Mouse (Mus musculus) heart, embryonic 12.5 days (tissue): ENCODE results near the gene Tnr. TPM values are rescaled to one million over a fixed set of nuclear protein-coding genes. Genes with fewer than 3 reads are reported as not detected.

Experiments
- ATAC-seq: fragments of 200-750 bp; cut with Nextera tagmentation; 2 replicates; pipeline ENCODE4 v1.8.0; 2017; ENCODE audit warnings: moderate TSS enrichment, moderate library complexity; ENCODE audit not compliant: insufficient number of reproducible peaks, low FRiP score
- H3K27ac ChIP-seq: fragments of 300-500 bp; sonication (generic); 2 replicates; pipeline ENCODE4 v1.5.1; 2016; ENCODE audit warnings: mild to moderate bottlenecking, moderate library complexity; ENCODE audit not compliant: poor library complexity, severe bottlenecking
- H3K27me3 ChIP-seq: fragments of 300-500 bp; sonication (generic); replicated peaks from 2 replicates; pipeline ENCODE4 v1.6.1; 2016; ENCODE audit warnings: mild to moderate bottlenecking, moderate library complexity
- H3K36me3 ChIP-seq: fragments of 300-500 bp; sonication (generic); 2 replicates; pipeline ENCODE4 v1.6.1; 2016; ENCODE audit warnings: mild to moderate bottlenecking, moderate library complexity
- H3K4me1 ChIP-seq: fragments of 300-500 bp; sonication (generic); replicated peaks from 2 replicates; pipeline ENCODE4 v1.6.1; 2016; ENCODE audit warnings: mild to moderate bottlenecking
- H3K4me2 ChIP-seq: fragments of 300-500 bp; sonication (generic); 2 replicates; pipeline ENCODE4 v1.6.1; 2016; ENCODE audit warnings: mild to moderate bottlenecking, moderate library complexity
- H3K4me3 ChIP-seq: fragments of 300-500 bp; sonication (generic); 2 replicates; pipeline ENCODE4 v1.5.1; 2016; ENCODE audit warnings: mild to moderate bottlenecking
- H3K9ac ChIP-seq: fragments of 300-500 bp; sonication (generic); 2 replicates; pipeline ENCODE4 v1.6.1; 2016; ENCODE audit warnings: mild to moderate bottlenecking, moderate library complexity
- H3K9me3 ChIP-seq: fragments of 300-500 bp; sonication (generic); replicated peaks from 2 replicates; pipeline ENCODE4 v1.6.1; 2016; ENCODE audit warnings: mild to moderate bottlenecking, moderate library complexity
- WGBS: fragments of 180-500 bp; shearing (Covaris S2); methylation state at CpG from one replicate; pipeline ENCODE4 v1.1.7; 2016; 5-methylcytosine and 5-hydroxymethylcytosine counted together
- polyA plus RNA-seq: library from polyadenylated mRNA; unstranded; fragments of >200 nt; fragmentation: Nextera tagmentation; extraction: Ambion mirVana; gene quantifications from 2 replicates; pipeline ENCODE4 v1.2.1, GENCODE M21; 2016

The Tnr gene
- polyA plus RNA-seq, 1 experiment from 2014 or later = not detected

GRCm38 (mm10) chr1:159671181-159671580 is 147.6 kb downstream of the Tnr start:
- Histone ChIP-seq H3K9me3 (no peaks in the 10 kb centered on the region), H3K4me2 (peak overlapping the region; percentile 22; the same call in 1 of the 2 replicates), H3K27me3 (0 out of 2 replicates have a peak, but pooled peaks cover 4% of the 10 kb centered on the region), H3K4me1 (peaks cover 14% of the 10 kb centered on the region), H3K4me3 (no peak overlapping the region), H3K27ac (no peak overlapping the region), H3K36me3 (no peaks in the 10 kb centered on the region), H3K9ac (no peak overlapping the region)
- ATAC-seq = no peak
- WGBS = 90% methylated on average over 8 of the region's 8 CpGs

- Histone ChIP-seq H3K4me1 (peaks cover 14% of the 10 kb centered on the region), H3K9ac (no peak overlapping the region), H3K4me3 (no peak overlapping the region), H3K4me2 (no peak overlapping the region), H3K36me3 (no peaks in the 10 kb centered on the region), H3K9me3 (no peaks in the 10 kb centered on the region), H3K27ac (no peak overlapping the region), H3K27me3 (no peaks in the 10 kb centered on the region)
- WGBS = 63% methylated on average over 1 of the region's 1 CpGs
- ATAC-seq = no peak
Measured at GRCm38 (mm10) chr1:159674240-159674639, 150.7 kb downstream of the Tnr start.

GRCm38 (mm10) chr1:159675472-159675871 is 151.9 kb downstream of the Tnr start:
- WGBS = 52% methylated on average over 4 of the region's 4 CpGs
- no peaks in the 10 kb centered on the region for H3K27me3 ChIP-seq
- H3K4me2 ChIP-seq = no peak overlapping the region
- no peak overlapping the region for H3K4me3 ChIP-seq
- ATAC-seq = no peak
- no peaks in the 10 kb centered on the region for H3K9me3 ChIP-seq
- H3K27ac ChIP-seq = no peak overlapping the region
- no peaks in the 10 kb centered on the region for H3K36me3 ChIP-seq
- H3K9ac ChIP-seq = no peak overlapping the region
- H3K4me1 ChIP-seq = peaks cover 8% of the 10 kb centered on the region

- H3K4me2 ChIP-seq = no peak overlapping the region
- H3K27me3 ChIP-seq = no peaks in the 10 kb centered on the region
- H3K36me3 ChIP-seq = no peaks in the 10 kb centered on the region
- H3K4me1 ChIP-seq = no peaks in the 10 kb centered on the region
- no peak for ATAC-seq
- H3K9ac ChIP-seq = no peak overlapping the region
- WGBS = 67% methylated on average over 10 of the region's 10 CpGs
- no peak overlapping the region for H3K4me3 ChIP-seq
- H3K27ac ChIP-seq = no peak overlapping the region
- H3K9me3 ChIP-seq = no peaks in the 10 kb centered on the region
Measured at GRCm38 (mm10) chr1:159678221-159678935, 154.8 kb downstream of the Tnr start.

DNA sequence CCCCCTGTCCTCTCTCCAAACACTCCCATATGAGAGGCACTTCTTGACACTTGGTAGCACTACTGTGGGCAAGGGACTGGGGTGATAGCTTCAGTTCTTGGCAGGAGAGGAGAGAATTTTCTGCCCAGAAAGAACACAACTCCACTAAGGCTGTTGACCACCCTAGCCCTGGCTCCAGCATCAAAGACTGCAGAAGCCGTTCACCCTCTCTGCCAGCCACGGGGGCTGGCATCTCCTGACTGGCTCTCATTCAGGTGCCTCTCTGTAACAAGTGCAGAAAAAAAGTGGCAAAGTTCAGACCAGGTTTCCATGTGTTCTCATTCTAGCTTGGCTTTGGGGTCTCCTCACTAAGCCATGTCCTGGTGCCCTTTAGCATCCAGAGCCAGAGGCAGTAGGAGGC is 157.7 kb downstream of the Tnr start:
- ATAC-seq = no peak
- no peak overlapping the region for H3K4me3 ChIP-seq
- no peak overlapping the region for H3K9ac ChIP-seq
- H3K4me1 ChIP-seq = peaks cover 5% of the 10 kb centered on the region
- no peaks in the 10 kb centered on the region for H3K9me3 ChIP-seq
- WGBS = 76% methylated on average over 2 of the region's 2 CpGs
- H3K27ac ChIP-seq = no peak overlapping the region
- no peaks in the 10 kb centered on the region for H3K36me3 ChIP-seq
- no peak overlapping the region for H3K4me2 ChIP-seq
- no peaks in the 10 kb centered on the region for H3K27me3 ChIP-seq

- H3K27me3 ChIP-seq = no peaks in the 10 kb centered on the region
- 42% methylated on average over 9 of the region's 9 CpGs for WGBS
- peaks cover 12% of the 10 kb centered on the region for H3K4me1 ChIP-seq
- H3K27ac ChIP-seq = no peak overlapping the region
- no peaks in the 10 kb centered on the region for H3K9me3 ChIP-seq
- H3K4me2 ChIP-seq = no peak overlapping the region
- H3K4me3 ChIP-seq = no peak overlapping the region
- H3K9ac ChIP-seq = no peak overlapping the region
- no peaks in the 10 kb centered on the region for H3K36me3 ChIP-seq
- ATAC-seq = peak; percentile 53; the same call in 1 of the 2 replicates
Measured at GRCm38 (mm10) chr1:159686476-159687231, 163.1 kb downstream of the Tnr start.

GRCm38 (mm10) chr1:159696717-159697116 is 173.1 kb downstream of the Tnr start:
- H3K27ac ChIP-seq = no peak overlapping the region
- no peaks in the 10 kb centered on the region for H3K9me3 ChIP-seq
- no peaks in the 10 kb centered on the region for H3K36me3 ChIP-seq
- ATAC-seq = no peak
- no peak overlapping the region for H3K9ac ChIP-seq
- no peaks in the 10 kb centered on the region for H3K27me3 ChIP-seq
- no peak overlapping the region for H3K4me2 ChIP-seq
- H3K4me3 ChIP-seq = no peak overlapping the region
- H3K4me1 ChIP-seq = no peaks in the 10 kb centered on the region
- WGBS = 65% methylated on average over 4 of the region's 4 CpGs

GRCm38 (mm10) chr1:159702038-159702437 is 178.5 kb downstream of the Tnr start:
- 91% methylated on average over 8 of the region's 9 CpGs for WGBS
- ATAC-seq = no peak
- H3K9me3 ChIP-seq = no peaks in the 10 kb centered on the region
- H3K4me2 ChIP-seq = no peak overlapping the region
- no peaks in the 10 kb centered on the region for H3K27me3 ChIP-seq
- H3K27ac ChIP-seq = no peak overlapping the region
- H3K9ac ChIP-seq = no peak overlapping the region
- no peaks in the 10 kb centered on the region for H3K4me1 ChIP-seq
- H3K36me3 ChIP-seq = no peaks in the 10 kb centered on the region
- no peak overlapping the region for H3K4me3 ChIP-seq

GRCm38 (mm10) chr1:159704925-159705324 is 181.4 kb downstream of the Tnr start:
- WGBS = 78% methylated on average over 3 of the region's 3 CpGs
- H3K27me3 ChIP-seq = no peaks in the 10 kb centered on the region
- no peak for ATAC-seq
- H3K4me2 ChIP-seq = no peak overlapping the region
- no peak overlapping the region for H3K9ac ChIP-seq
- no peak overlapping the region for H3K4me3 ChIP-seq
- H3K27ac ChIP-seq = no peak overlapping the region
- no peaks in the 10 kb centered on the region for H3K4me1 ChIP-seq
- no peaks in the 10 kb centered on the region for H3K9me3 ChIP-seq
- no peaks in the 10 kb centered on the region for H3K36me3 ChIP-seq

- Histone ChIP-seq H3K27me3 (no peaks in the 10 kb centered on the region), H3K9ac (no peak overlapping the region), H3K27ac (no peak overlapping the region), H3K4me2 (no peak overlapping the region), H3K9me3 (peaks cover 5% of the 10 kb centered on the region; the same call in 1 of the 2 replicates), H3K4me3 (no peak overlapping the region), H3K4me1 (no peaks in the 10 kb centered on the region), H3K36me3 (no peaks in the 10 kb centered on the region)
- no peak for ATAC-seq
- 72% methylated on average over 1 of the region's 1 CpGs for WGBS
Measured at GRCm38 (mm10) chr1:159716301-159716700, 192.7 kb downstream of the Tnr start.

GRCm38 (mm10) chr1:159717016-159717415 is 193.4 kb downstream of the Tnr start:
- Histone ChIP-seq H3K9me3 (peaks cover 5% of the 10 kb centered on the region; the same call in 1 of the 2 replicates), H3K4me2 (no peak overlapping the region), H3K9ac (no peak overlapping the region), H3K4me3 (no peak overlapping the region), H3K36me3 (no peaks in the 10 kb centered on the region), H3K27ac (no peak overlapping the region), H3K27me3 (no peaks in the 10 kb centered on the region), H3K4me1 (no peaks in the 10 kb centered on the region)
- WGBS = 81% methylated on average over 9 of the region's 9 CpGs
- ATAC-seq = no peak
